11 mouse cellular contexts compared by ENCODE assay signal in the genomic region with DNA sequence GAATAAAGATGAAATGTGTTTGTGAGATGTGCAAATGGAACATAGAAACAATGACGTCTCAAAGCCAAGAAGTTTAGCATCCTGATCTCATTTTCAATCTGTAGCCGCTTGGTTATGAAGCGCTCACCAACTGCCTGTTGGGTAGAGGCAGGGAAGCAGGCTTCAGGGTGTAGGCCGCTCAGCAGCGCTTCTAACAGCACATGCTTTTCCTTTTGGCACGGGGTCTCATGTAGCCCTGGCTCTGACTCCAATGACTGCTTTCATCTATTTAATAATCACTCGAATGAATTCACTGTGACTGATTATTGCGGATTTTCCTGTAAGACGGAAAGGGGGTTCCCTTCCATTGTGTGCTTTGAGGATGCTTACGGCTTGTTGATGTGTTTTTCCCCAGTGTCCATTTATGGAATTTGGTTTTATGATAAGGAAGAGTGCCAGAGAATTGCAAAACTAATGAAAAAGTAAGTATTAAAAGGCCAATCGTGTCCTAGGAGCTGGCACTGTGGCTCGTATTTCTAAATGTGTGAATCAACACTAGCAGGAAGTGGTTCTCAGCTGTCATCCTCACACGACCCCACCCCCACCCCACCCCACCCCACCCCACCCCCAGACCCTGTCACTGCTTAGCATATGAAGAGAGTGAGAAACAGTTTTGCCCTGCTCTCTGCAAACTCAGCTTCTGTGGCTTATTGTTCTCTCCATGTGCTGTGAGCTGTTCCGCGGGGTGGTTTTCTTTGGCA. TPM values are rescaled to one million over a fixed set of nuclear protein-coding genes. Genes with fewer than 3 reads are reported as not detected.
DNase-seq lines count a peak whose midpoint lies in the region; ATAC-seq lines count a peak whose summit lies in the region.
"Had no signal": no experiment of that assay in that cellular context is flagged by ENCODE, and none has a peak within 500 bp of the region (broad histone marks: within the 10 kb centered on the region; RNA-seq: fewer than 3 reads in every experiment).

No protein-coding gene starts in this region.

- peak overlapping the region; percentile 56 for H3K27ac ChIP-seq in heart, embryonic 10.5 days
- H3K27ac ChIP-seq in midbrain, embryonic 10.5 days (replicated peaks): peak overlapping the region; percentile 72
- H3K27ac ChIP-seq in midbrain, embryonic 16.5 days (ENCODE audit: low read length): no peak overlapping the region
- H3K27ac ChIP-seq in forebrain, embryonic 16.5 days (ENCODE audit: low read length): peak overlapping the region; percentile 45
- no peak overlapping the region for H3K27ac ChIP-seq in kidney, embryonic 15.5 days

- no peak overlapping the region for H3K9ac ChIP-seq in midbrain, embryonic 16.5 days (ENCODE audit: low read depth, low read length)
- H3K9ac ChIP-seq in forebrain, embryonic 16.5 days (replicated peaks; ENCODE audit: low read depth, low read length): no peak overlapping the region
- no peak overlapping the region for H3K9ac ChIP-seq in kidney, embryonic 15.5 days

- no peak overlapping the region for H3K4me3 ChIP-seq in heart, embryonic 10.5 days
- H3K4me3 ChIP-seq in midbrain, embryonic 10.5 days: no peak overlapping the region
- no peak overlapping the region for H3K4me3 ChIP-seq in midbrain, embryonic 16.5 days (ENCODE audit: low read depth, low read length)
- H3K4me3 ChIP-seq in forebrain, embryonic 16.5 days (replicated peaks; ENCODE audit: low read length): no peak overlapping the region
- no peak overlapping the region for H3K4me3 ChIP-seq in kidney, embryonic 15.5 days (replicated peaks)

- peaks cover 68% of the 10 kb centered on the region for H3K4me1 ChIP-seq in heart, embryonic 10.5 days
- H3K4me1 ChIP-seq in midbrain, embryonic 10.5 days: peaks cover 22% of the 10 kb centered on the region
- peaks cover 9% of the 10 kb centered on the region for H3K4me1 ChIP-seq in midbrain, embryonic 16.5 days (ENCODE audit: control insufficient read depth, insufficient read depth, low read length)
- peaks cover 37% of the 10 kb centered on the region for H3K4me1 ChIP-seq in forebrain, embryonic 16.5 days (replicated peaks; ENCODE audit: control insufficient read depth, insufficient read depth, low read length)
- peaks cover 6% of the 10 kb centered on the region for H3K4me1 ChIP-seq in kidney, embryonic 15.5 days

- intact Hi-C loops in heart, postnatal 14 days (cut with DNase I): no loop called here

- no peak for ATAC-seq in midbrain, embryonic 16.5 days
- ATAC-seq in forebrain, embryonic 16.5 days: peak; percentile 94
- ATAC-seq in kidney, embryonic 15.5 days (replicated peaks; ENCODE audit: low FRiP score): no peak

- 51% methylated on average over 15 of the region's 15 CpGs for WGBS in heart, embryonic 10.5 days
- 53% methylated on average over 15 of the region's 15 CpGs for WGBS in midbrain, embryonic 10.5 days
- 24% methylated on average over 15 of the region's 15 CpGs for WGBS in midbrain, embryonic 16.5 days
- 10% methylated on average over 15 of the region's 15 CpGs for WGBS in forebrain, embryonic 16.5 days
- WGBS in kidney, embryonic 15.5 days: 55% methylated on average over 15 of the region's 15 CpGs

- no peak for DNase-seq in heart, embryonic 10.5 days (ENCODE audit: low spot score)
- DNase-seq in heart, postnatal 14 days: no peak
- DNase-seq in midbrain, embryonic 10.5 days (ENCODE audit: low spot score): no peak
- peak; percentile 13 to 47 for DNase-seq in natural killer cell, adult 2 months (ENCODE audit: low spot score in 2 of 2)
- DNase-seq in kidney, adult 11 months: no peak
- DNase-seq: adrenal gland, postnatal 14 days; kidney, postnatal 4 days had no signal

- no peaks in the 10 kb centered on the region for H3K9me3 ChIP-seq in heart, embryonic 10.5 days
- H3K9me3 ChIP-seq in midbrain, embryonic 10.5 days (replicated peaks): no peaks in the 10 kb centered on the region
- no peaks in the 10 kb centered on the region for H3K9me3 ChIP-seq in midbrain, embryonic 16.5 days (replicated peaks; ENCODE audit: control insufficient read depth, low read length, poor library complexity, severe bottlenecking)
- H3K9me3 ChIP-seq in forebrain, embryonic 16.5 days (ENCODE audit: control insufficient read depth, low read length): no peaks in the 10 kb centered on the region
- H3K9me3 ChIP-seq in kidney, embryonic 15.5 days (replicated peaks): no peaks in the 10 kb centered on the region

- no peak overlapping the region for H3K4me2 ChIP-seq in midbrain, embryonic 16.5 days (ENCODE audit: low read length)
- H3K4me2 ChIP-seq in forebrain, embryonic 16.5 days (ENCODE audit: low read length): no peak overlapping the region
- H3K4me2 ChIP-seq in kidney, embryonic 15.5 days: no peak overlapping the region

- no peaks in the 10 kb centered on the region for H3K36me3 ChIP-seq in heart, embryonic 10.5 days
- H3K36me3 ChIP-seq in midbrain, embryonic 10.5 days: peaks cover 41% of the 10 kb centered on the region
- H3K36me3 ChIP-seq in midbrain, embryonic 16.5 days (ENCODE audit: control insufficient read depth, insufficient read depth, low read length): peaks cover 8% of the 10 kb centered on the region
- H3K36me3 ChIP-seq in forebrain, embryonic 16.5 days (ENCODE audit: control insufficient read depth, insufficient read depth): peaks cover 8% of the 10 kb centered on the region; the same call in 1 of the 2 replicates
- peaks cover 16% of the 10 kb centered on the region for H3K36me3 ChIP-seq in kidney, embryonic 15.5 days

- H3K27me3 ChIP-seq in heart, embryonic 10.5 days (ENCODE audit: insufficient read depth, poor library complexity, severe bottlenecking): no peaks in the 10 kb centered on the region
- no peaks in the 10 kb centered on the region for H3K27me3 ChIP-seq in midbrain, embryonic 10.5 days (ENCODE audit: low read depth, poor library complexity, severe bottlenecking)
- H3K27me3 ChIP-seq in midbrain, embryonic 16.5 days (ENCODE audit: control insufficient read depth, insufficient read depth, low read depth, low read length): no peaks in the 10 kb centered on the region
- no peaks in the 10 kb centered on the region for H3K27me3 ChIP-seq in forebrain, embryonic 16.5 days (replicated peaks; ENCODE audit: control insufficient read depth, insufficient read depth, low read length)
- H3K27me3 ChIP-seq in kidney, embryonic 15.5 days: no peaks in the 10 kb centered on the region

RNA-seq across cellular contexts. Expression of a gene that starts 2.5 kb away (rescaled TPM):
- 31.3 and 57.0 TPM in 2 replicates for polyA plus RNA-seq in heart, embryonic 10.5 days (2016; fragmentation: Nextera tagmentation; extraction: Ambion mirVana)
- 100 to 1,000 TPM; 195 to 220 TPM for total RNA-seq in heart, postnatal 14 days (2021)
- 1.4 and 1.5 TPM in 2 replicates for polyA plus RNA-seq in midbrain, embryonic 10.5 days (2016; fragmentation: Nextera tagmentation; extraction: Ambion mirVana)
- 8.1 and 8.3 TPM in 2 replicates for polyA plus RNA-seq in midbrain, embryonic 16.5 days (2015; fragmentation: Nextera tagmentation; extraction: Ambion mirVana)
- 7.4 and 9.8 TPM in 2 replicates for polyA plus RNA-seq in forebrain, embryonic 16.5 days (2015; fragmentation: Nextera tagmentation; extraction: Ambion mirVana)
- polyA plus RNA-seq in kidney, embryonic 15.5 days (2015; fragmentation: Nextera tagmentation; extraction: Ambion mirVana): 2.1 and 2.7 TPM in 2 replicates

RNA-seq across cellular contexts. Expression of a gene that starts 23.7 kb away (rescaled TPM):
- polyA plus RNA-seq in heart, embryonic 10.5 days (2016; fragmentation: Nextera tagmentation; extraction: Ambion mirVana): 8.1 and 10.4 TPM in 2 replicates
- 1 to 10 TPM; 4.0 to 4.4 TPM for total RNA-seq in heart, postnatal 14 days (2021)
- 10.5 and 13.8 TPM in 2 replicates for polyA plus RNA-seq in midbrain, embryonic 10.5 days (2016; fragmentation: Nextera tagmentation; extraction: Ambion mirVana)
- 13.4 and 13.8 TPM in 2 replicates for polyA plus RNA-seq in midbrain, embryonic 16.5 days (2015; fragmentation: Nextera tagmentation; extraction: Ambion mirVana)
- 13.7 and 15.8 TPM in 2 replicates for polyA plus RNA-seq in forebrain, embryonic 16.5 days (2015; fragmentation: Nextera tagmentation; extraction: Ambion mirVana)
- 7.3 and 8.3 TPM in 2 replicates for polyA plus RNA-seq in kidney, embryonic 15.5 days (2015; fragmentation: Nextera tagmentation; extraction: Ambion mirVana)

RNA-seq across cellular contexts. Expression of a gene that starts 37.6 kb away (rescaled TPM):
- not detected in 2 replicates for polyA plus RNA-seq in heart, embryonic 10.5 days (2016; fragmentation: Nextera tagmentation; extraction: Ambion mirVana)
- under 1 TPM in 1 of 2 experiments, not detected in 1; 0.12 TPM for total RNA-seq in heart, postnatal 14 days (2021)
- polyA plus RNA-seq in midbrain, embryonic 10.5 days (2016; fragmentation: Nextera tagmentation; extraction: Ambion mirVana): 0.12 TPM in 1 of 2 replicates, not detected in the other
- 0.47 and 0.63 TPM in 2 replicates for polyA plus RNA-seq in midbrain, embryonic 16.5 days (2015; fragmentation: Nextera tagmentation; extraction: Ambion mirVana)
- polyA plus RNA-seq in forebrain, embryonic 16.5 days (2015; fragmentation: Nextera tagmentation; extraction: Ambion mirVana): 0.06 and 0.75 TPM in 2 replicates
- polyA plus RNA-seq in kidney, embryonic 15.5 days (2015; fragmentation: Nextera tagmentation; extraction: Ambion mirVana): 0.08 and 0.17 TPM in 2 replicates
- total RNA-seq: adrenal gland, postnatal 14 days; heart, adult 18-20 months had no signal

Comparison
In these comparisons a context has a peak if more than half of its experiments do, and no peak if none do; other contexts are left out.
1. H3K27ac ChIP-seq: peak in heart, embryonic 10.5 days (single experiment), midbrain, embryonic 10.5 days (single experiment) and forebrain, embryonic 16.5 days (single experiment); none in midbrain, embryonic 16.5 days (single experiment) and kidney, embryonic 15.5 days (single experiment).
2. DNase-seq: peak in natural killer cell, adult 2 months (2 of 2); none in heart, embryonic 10.5 days (single experiment), heart, postnatal 14 days (0 of 2), midbrain, embryonic 10.5 days (single experiment) and kidney, adult 11 months (single experiment).